Mouse (Mus musculus) ES-E14 (cell line): ENCODE measurements around the gene Gsg1l.

ENCODE experiments used
- MAFK ChIP-seq: IDR thresholded peaks from 2 replicates; pipeline ENCODE4 v1.6.1; 2014; ENCODE audit warnings: mild to moderate bottlenecking, low read depth, low read length, inconsistent platforms; ENCODE audit not compliant: insufficient read depth
- ZNF384 ChIP-seq: IDR thresholded peaks from 2 replicates; pipeline ENCODE4 v1.6.1; 2012; ENCODE audit warnings: low read depth, low read length, inconsistent platforms

GRCm38 (mm10) chr7:125832767-125833166 is 249.4 kb downstream of the Gsg1l start:
- TF ChIP-seq ZNF384 = no peak
- no peak for TF ChIP-seq MAFK
